Mouse (Mus musculus): ENCODE results near the gene Btnl10. TPM values are rescaled to one million over a fixed set of nuclear protein-coding genes. Genes with fewer than 3 reads are reported as not detected.
"Not testable (repeated sequence)": the region's sequence is repeated elsewhere in the genome, so short reads cannot be mapped to it uniquely, and the experiment has no call there.

Gene Btnl10
- polyA plus RNA-seq, 1 experiment from 2014 or later: not detected

DNA sequence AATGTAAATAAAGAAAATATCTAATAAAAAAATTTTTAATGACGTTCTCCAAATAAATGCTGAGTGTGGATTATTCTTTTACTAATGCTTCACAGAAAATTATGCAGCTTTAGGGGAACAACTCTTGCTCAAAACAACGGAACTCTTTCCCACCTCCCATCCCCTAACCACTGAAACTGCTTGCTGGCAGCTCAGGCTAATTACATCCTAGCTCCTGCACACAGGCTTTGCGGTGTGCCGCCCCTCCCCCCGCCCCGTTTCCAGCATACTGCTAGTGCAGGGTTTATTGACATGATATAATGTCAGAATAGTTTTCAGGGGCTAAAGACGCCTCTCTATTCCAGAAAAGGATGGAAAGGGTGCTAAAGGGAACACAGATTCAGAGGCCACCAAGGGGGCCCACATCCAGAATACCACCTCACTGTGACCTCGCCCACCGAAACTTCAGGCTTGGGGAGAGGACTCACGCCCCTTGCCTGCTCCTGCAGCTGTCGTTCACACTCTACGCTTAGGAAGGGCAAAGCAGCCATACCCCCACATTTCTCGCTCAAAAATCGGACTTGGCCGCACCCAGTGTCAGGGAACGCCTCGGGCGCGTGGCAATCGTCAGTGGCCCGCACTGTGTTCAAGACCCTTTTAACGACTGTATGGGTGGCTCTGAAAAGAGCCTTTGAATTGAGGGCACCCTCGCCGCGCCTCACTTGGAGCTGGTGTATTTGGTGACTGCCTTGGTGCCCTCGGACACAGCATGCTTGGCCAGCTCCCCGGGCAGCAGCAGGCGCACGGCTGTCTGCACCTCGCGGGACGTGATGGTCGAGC lies 35.9 kb downstream of the Btnl10 start:
- DNase-seq (ENCODE audit: low spot score) (peak; percentile 52), ATAC-seq (ENCODE audit: low FRiP score, low TSS enrichment) (peak; percentile 22)
- H3K4me2 ChIP-seq (replicated peaks; ENCODE audit: low read depth): peak overlapping the region; percentile 79
- 2% methylated on average over 33 of the region's 33 CpGs for WGBS
- H3K4me1 ChIP-seq (replicated peaks; ENCODE audit: control insufficient read depth, insufficient read depth): no peaks in the 10 kb centered on the region
- H3K36me3 ChIP-seq (ENCODE audit: control insufficient read depth, insufficient read depth, low read length): no peaks in the 10 kb centered on the region
- TF ChIP-seq EP300 (optimal IDR thresholded peaks at IDR 0.05) (no peak), CTCF (IDR thresholded peaks at IDR 0.05; ENCODE audit: low read depth) (no peak)
- H3K9me3 ChIP-seq (ENCODE audit: control insufficient read depth, low read length): no peaks in the 10 kb centered on the region
- peak overlapping the region; percentile 55 for H3K4me3 ChIP-seq (ENCODE audit: low read depth, low read length)
- H3K27ac ChIP-seq (replicated peaks): peak overlapping the region; percentile 97
- H3K27me3 ChIP-seq (ENCODE audit: control insufficient read depth, insufficient read depth, low read length): no peaks in the 10 kb centered on the region
- peak overlapping the region; percentile 60 for H3K9ac ChIP-seq (ENCODE audit: low read length)

DNA sequence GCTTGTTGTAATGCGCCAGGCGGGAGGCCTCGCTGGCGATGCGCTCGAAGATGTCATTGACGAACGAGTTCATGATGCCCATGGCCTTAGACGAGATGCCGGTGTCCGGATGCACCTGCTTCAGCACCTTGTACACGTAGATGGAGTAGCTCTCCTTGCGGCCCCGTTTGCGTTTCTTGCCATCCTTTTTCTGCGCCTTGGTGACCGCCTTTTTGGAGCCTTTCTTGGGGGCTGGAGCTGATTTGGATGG lies 36.4 kb downstream of the Btnl10 start:
- H3K9me3 ChIP-seq (ENCODE audit: control insufficient read depth, low read length); DNase-seq (ENCODE audit: low spot score); H3K36me3 ChIP-seq (ENCODE audit: control insufficient read depth, insufficient read depth, low read length); H3K27me3 ChIP-seq (ENCODE audit: control insufficient read depth, insufficient read depth, low read length); H3K4me1 ChIP-seq (replicated peaks; ENCODE audit: control insufficient read depth, insufficient read depth); ATAC-seq (ENCODE audit: low FRiP score, low TSS enrichment): not testable (repeated sequence)
- H3K9ac ChIP-seq (ENCODE audit: low read length): peak overlapping the region; percentile 60; the same call in 1 of the 2 replicates
- peak overlapping the region; percentile 97 for H3K27ac ChIP-seq (replicated peaks)
- H3K4me3 ChIP-seq (ENCODE audit: low read depth, low read length): peak overlapping the region; percentile 55
- peak overlapping the region; percentile 79 for H3K4me2 ChIP-seq (replicated peaks; ENCODE audit: low read depth)
- 0% methylated on average over 17 of the region's 17 CpGs for WGBS

DNA sequence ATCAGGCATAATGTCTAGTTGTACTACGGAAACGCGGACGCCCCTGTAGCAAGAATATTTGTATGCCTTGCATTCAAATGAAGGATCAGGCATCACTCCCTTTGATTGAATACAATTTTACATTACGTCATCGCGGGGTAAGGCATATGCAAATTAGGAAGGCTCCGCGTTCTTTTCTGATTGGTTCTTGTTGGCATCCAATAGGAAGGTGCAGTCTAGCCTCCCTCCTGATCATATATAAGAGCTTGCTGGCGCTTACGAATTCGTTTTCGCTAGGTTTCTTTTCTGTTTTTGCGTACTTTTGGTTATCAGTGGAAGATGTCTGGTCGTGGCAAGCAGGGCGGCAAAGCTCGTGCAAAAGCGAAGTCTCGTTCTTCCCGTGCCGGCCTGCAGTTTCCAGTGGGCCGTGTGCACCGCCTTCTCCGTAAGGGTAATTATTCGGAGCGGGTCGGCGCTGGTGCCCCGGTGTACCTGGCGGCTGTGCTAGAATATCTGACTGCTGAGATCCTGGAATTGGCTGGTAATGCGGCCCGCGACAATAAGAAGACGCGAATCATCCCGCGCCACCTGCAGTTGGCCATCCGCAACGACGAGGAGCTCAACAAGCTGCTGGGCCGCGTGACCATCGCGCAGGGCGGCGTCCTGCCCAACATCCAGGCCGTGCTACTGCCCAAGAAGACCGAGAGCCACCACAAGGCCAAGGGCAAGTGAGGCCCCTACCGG lies 36.9 kb downstream of the Btnl10 start, which contains the start of the genes Hist3h2a and Trim17:
TSS of gene Hist3h2a (plus strand) at position 266 of the 723 bp plus-strand sequence.
TSS of gene Trim17 (plus strand) at position 266 of the 723 bp plus-strand sequence.
- peak; percentile 87 for DNase-seq (ENCODE audit: low spot score)
- H3K9me3 ChIP-seq (ENCODE audit: control insufficient read depth, low read length): no peaks in the 10 kb centered on the region
- peak within 1 kb of the TSS; percentile 97 for H3K27ac ChIP-seq (replicated peaks)
- H3K4me3 ChIP-seq (ENCODE audit: low read depth, low read length): peak within 1 kb of the TSS; percentile 55
- TF ChIP-seq CTCF (IDR thresholded peaks at IDR 0.05; ENCODE audit: low read depth): peak; percentile 75
- no peak for TF ChIP-seq EP300 (optimal IDR thresholded peaks at IDR 0.05)
- WGBS: under 1% methylated on average over 49 of the region's 49 CpGs
- ATAC-seq (ENCODE audit: low FRiP score, low TSS enrichment): peak; percentile 93
- no peaks in the 10 kb centered on the region; the same call in 1 of the 2 replicates for H3K4me1 ChIP-seq (replicated peaks; ENCODE audit: control insufficient read depth, insufficient read depth)
- peak within 1 kb of the TSS; percentile 84 for H3K9ac ChIP-seq (ENCODE audit: low read length)
- no peaks in the 10 kb centered on the region for H3K27me3 ChIP-seq (ENCODE audit: control insufficient read depth, insufficient read depth, low read length)
- H3K4me2 ChIP-seq (replicated peaks; ENCODE audit: low read depth): peak within 1 kb of the TSS; percentile 79
- H3K36me3 ChIP-seq (ENCODE audit: control insufficient read depth, insufficient read depth, low read length): no peaks in the 10 kb centered on the region

DNA sequence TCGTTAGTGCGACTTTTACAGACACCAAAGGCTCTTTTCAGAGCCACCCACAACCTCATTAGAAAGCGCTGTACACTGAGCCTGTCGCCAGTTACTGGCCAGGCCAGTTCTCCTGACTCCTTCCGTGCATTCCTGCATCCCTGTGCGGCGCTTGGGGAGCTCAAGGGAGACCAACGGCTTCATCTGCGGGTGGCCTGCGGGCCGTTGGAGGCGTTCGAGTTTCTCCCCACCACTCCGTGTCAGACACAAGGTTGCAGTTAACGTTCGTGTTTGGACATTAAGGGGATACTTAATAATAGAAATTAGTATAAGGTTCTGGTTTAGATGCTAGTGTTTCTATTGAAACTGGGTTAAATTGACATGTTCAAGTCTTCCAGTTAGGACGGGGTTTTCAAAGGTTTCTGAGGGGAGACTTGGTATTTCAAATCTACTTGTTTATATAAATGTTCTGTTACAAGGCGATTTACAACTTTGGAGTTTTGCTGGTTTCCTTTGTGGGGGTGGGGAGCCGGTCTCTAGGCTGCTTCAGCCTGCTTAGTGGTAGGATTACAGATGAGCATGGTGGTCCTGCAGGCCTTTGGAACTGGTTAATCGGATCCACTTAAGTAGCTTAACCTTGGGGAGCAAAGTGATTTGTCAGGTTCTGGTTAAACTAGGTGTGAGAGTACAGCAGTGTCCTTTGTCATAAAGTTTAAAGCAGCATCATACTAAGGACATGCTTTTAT lies 37.6 kb downstream of the Btnl10 start:
- no peaks in the 10 kb centered on the region for H3K36me3 ChIP-seq (ENCODE audit: control insufficient read depth, insufficient read depth, low read length)
- peak; percentile 15 for DNase-seq (ENCODE audit: low spot score)
- H3K9me3 ChIP-seq (ENCODE audit: control insufficient read depth, low read length): no peaks in the 10 kb centered on the region
- peak overlapping the region; percentile 79 for H3K4me2 ChIP-seq (replicated peaks; ENCODE audit: low read depth)
- peak overlapping the region; percentile 84 for H3K9ac ChIP-seq (ENCODE audit: low read length)
- peak; percentile 67; the same call in 1 of the 2 replicates for ATAC-seq (ENCODE audit: low FRiP score, low TSS enrichment)
- peak overlapping the region; percentile 55 for H3K4me3 ChIP-seq (ENCODE audit: low read depth, low read length)
- H3K27me3 ChIP-seq (ENCODE audit: control insufficient read depth, insufficient read depth, low read length): no peaks in the 10 kb centered on the region
- H3K4me1 ChIP-seq (replicated peaks; ENCODE audit: control insufficient read depth, insufficient read depth): no peaks in the 10 kb centered on the region; the same call in 1 of the 2 replicates
- peak overlapping the region; percentile 97 for H3K27ac ChIP-seq (replicated peaks)
- TF ChIP-seq CTCF (IDR thresholded peaks at IDR 0.05; ENCODE audit: low read depth) (no peak), EP300 (optimal IDR thresholded peaks at IDR 0.05) (no peak)
- WGBS: under 1% methylated on average over 20 of the region's 20 CpGs

- TF ChIP-seq EP300 (optimal IDR thresholded peaks at IDR 0.05): no peak
- TF ChIP-seq CTCF (IDR thresholded peaks at IDR 0.05; ENCODE audit: low read depth): no peak
- H3K27ac ChIP-seq (replicated peaks): no peak overlapping the region
- no peaks in the 10 kb centered on the region; the same call in 1 of the 2 replicates for H3K4me1 ChIP-seq (replicated peaks; ENCODE audit: control insufficient read depth, insufficient read depth)
- WGBS: 9% methylated on average over 8 of the region's 8 CpGs
- H3K27me3 ChIP-seq (ENCODE audit: control insufficient read depth, insufficient read depth, low read length): no peaks in the 10 kb centered on the region
- no peaks in the 10 kb centered on the region for H3K36me3 ChIP-seq (ENCODE audit: control insufficient read depth, insufficient read depth, low read length)
- DNase-seq (ENCODE audit: low spot score) (no peak), ATAC-seq (ENCODE audit: low FRiP score, low TSS enrichment) (no peak)
- H3K4me2 ChIP-seq (replicated peaks; ENCODE audit: low read depth): peak overlapping the region; percentile 79
- peak overlapping the region; percentile 84; the same call in 1 of the 2 replicates for H3K9ac ChIP-seq (ENCODE audit: low read length)
- H3K9me3 ChIP-seq (ENCODE audit: control insufficient read depth, low read length): no peaks in the 10 kb centered on the region
- H3K4me3 ChIP-seq (ENCODE audit: low read depth, low read length): peak overlapping the region; percentile 55
Measured at GRCm38 (mm10) chr11:58955868-58956257, 38.2 kb downstream of the Btnl10 start.

Data from stomach, postnatal 0 days (tissue).